In the genomic region with DNA sequence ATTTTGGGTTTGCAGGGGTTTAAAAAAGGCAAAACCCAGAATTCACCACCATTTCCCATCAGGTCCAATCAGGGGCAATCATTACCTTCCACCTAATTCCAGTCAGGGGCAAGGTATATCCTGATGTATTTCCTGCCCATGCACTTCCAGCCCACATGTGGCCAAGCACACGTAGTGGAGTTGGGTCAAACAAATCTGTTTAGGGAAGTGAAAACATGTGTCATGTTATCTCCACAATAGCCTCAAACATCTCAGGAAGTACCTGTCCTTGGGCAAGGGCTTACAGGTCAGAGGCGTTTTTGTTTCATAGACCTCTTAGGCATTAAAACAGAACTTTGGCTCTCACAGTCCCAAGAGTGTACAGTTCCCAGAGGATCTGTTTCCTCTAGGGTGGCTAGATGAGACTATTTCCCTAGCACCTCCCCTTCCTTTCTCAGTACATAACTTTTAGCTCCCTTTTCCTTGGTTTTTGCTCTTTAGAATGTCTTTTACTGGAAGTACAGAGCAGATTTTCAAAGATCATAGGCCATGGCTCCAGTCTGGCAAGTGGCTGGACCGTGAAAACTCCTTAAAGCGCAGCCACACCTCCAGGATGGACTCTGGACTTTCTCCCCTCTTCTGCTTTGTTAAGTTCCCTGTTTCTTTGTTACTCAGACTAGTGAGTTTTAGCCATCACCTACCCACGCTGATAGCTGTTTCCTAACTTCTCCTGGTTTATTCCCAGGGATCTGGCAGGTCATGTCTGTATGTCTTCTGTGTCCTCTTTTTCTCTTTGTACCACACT, we compare ENCODE assay signal across 27 mouse cellular contexts. TPM values are rescaled to one million over a fixed set of nuclear protein-coding genes. Genes with fewer than 3 reads are reported as not detected.
DNase-seq lines count a peak whose midpoint lies in the region; ATAC-seq and TF ChIP-seq lines count a peak whose summit lies in the region.
"Had no signal": no experiment of that assay in that cellular context is flagged by ENCODE, and none has a peak within 500 bp of the region (broad histone marks: within the 10 kb centered on the region; RNA-seq: fewer than 3 reads in every experiment).

No protein-coding gene starts in this region.

- TF ChIP-seq CTCF in intestine, postnatal 0 days (IDR thresholded peaks at IDR 0.05; ENCODE audit: low read depth): no peak
- TF ChIP-seq CTCF in kidney, postnatal 0 days (IDR thresholded peaks at IDR 0.05; ENCODE audit: low read depth): no peak

- no peaks in the 10 kb centered on the region for H3K36me3 ChIP-seq in intestine, postnatal 0 days (ENCODE audit: control insufficient read depth, insufficient read depth)
- H3K36me3 ChIP-seq in kidney, postnatal 0 days (ENCODE audit: insufficient read depth, low read length): no peaks in the 10 kb centered on the region
- H3K36me3 ChIP-seq in splenic B cell, adult 2 months (ENCODE audit: control insufficient read depth, insufficient read depth, low read length, poor library complexity, severe bottlenecking): no peaks in the 10 kb centered on the region
- H3K36me3 ChIP-seq: embryonic facial prominence, embryonic 15.5 days; heart, embryonic 10.5 days; hindbrain, embryonic 12.5 days had no signal

- no peaks in the 10 kb centered on the region for H3K9me3 ChIP-seq in intestine, postnatal 0 days (ENCODE audit: control insufficient read depth)
- no peaks in the 10 kb centered on the region for H3K9me3 ChIP-seq in kidney, postnatal 0 days (replicated peaks; ENCODE audit: low read length)
- H3K9me3 ChIP-seq: embryonic facial prominence, embryonic 15.5 days; heart, embryonic 10.5 days; hindbrain, embryonic 12.5 days; megakaryocyte, embryonic 14.5 days had no signal

- no peak overlapping the region for H3K9ac ChIP-seq in intestine, postnatal 0 days (ENCODE audit: low read depth, low read length)
- no peak overlapping the region for H3K9ac ChIP-seq in kidney, postnatal 0 days (ENCODE audit: low read depth, low read length)
- H3K9ac ChIP-seq: embryonic facial prominence, embryonic 15.5 days; hindbrain, embryonic 12.5 days had no signal

- H3K4me3 ChIP-seq in intestine, postnatal 0 days (ENCODE audit: low read depth, low read length): no peak overlapping the region
- H3K4me3 ChIP-seq in kidney, postnatal 0 days (replicated peaks; ENCODE audit: low read depth, low read length): no peak overlapping the region
- H3K4me3 ChIP-seq: embryonic facial prominence, embryonic 15.5 days; heart, embryonic 10.5 days; hindbrain, embryonic 12.5 days; left cerebral cortex, adult 2 months; megakaryocyte, embryonic 14.5 days had no signal

- no peak overlapping the region for H3K27ac ChIP-seq in intestine, postnatal 0 days (ENCODE audit: low read depth, low read length)
- no peak overlapping the region for H3K27ac ChIP-seq in kidney, postnatal 0 days
- H3K27ac ChIP-seq: embryonic facial prominence, embryonic 15.5 days; heart, embryonic 10.5 days; hindbrain, embryonic 12.5 days; left cerebral cortex, adult 2 months had no signal

- H3K27me3 ChIP-seq in intestine, postnatal 0 days (replicated peaks; ENCODE audit: control insufficient read depth, insufficient read depth, low read length): no peaks in the 10 kb centered on the region
- H3K27me3 ChIP-seq in kidney, postnatal 0 days (ENCODE audit: insufficient read depth, low read length): no peaks in the 10 kb centered on the region
- no peaks in the 10 kb centered on the region for H3K27me3 ChIP-seq in splenic B cell, adult 2 months (ENCODE audit: control insufficient read depth, insufficient read depth, low read length, poor library complexity, severe bottlenecking)
- H3K27me3 ChIP-seq: embryonic facial prominence, embryonic 15.5 days; hindbrain, embryonic 12.5 days had no signal

- DNase-seq in kidney, postnatal 0 days (ENCODE audit: low spot score): no peak
- DNase-seq in splenic B cell, adult 2 months (ENCODE audit: low read depth, low spot score): peak; percentile 2
- DNase-seq in thymus, postnatal 14 days: no peak
- no peak for DNase-seq in spleen, adult 12 weeks (ENCODE audit: low spot score)
- no peak for DNase-seq in embryo, embryonic 9.5 days (ENCODE audit: extremely low spot score)
- DNase-seq: adrenal gland, postnatal 25 days; cerebellum, adult 11 months; cerebellum, postnatal 10 days; embryo, embryonic 11 days; gastrocnemius, postnatal 36 days; heart, postnatal 10 days; left cerebral cortex, postnatal 4 days; liver had no signal

- ATAC-seq in granulocyte monocyte progenitor cell, adult 5-6 weeks (replicated peaks; ENCODE audit: poor library complexity, severe bottlenecking): peak; percentile 72
- ATAC-seq in intestine, postnatal 0 days: peak; percentile 66; the same call in 1 of the 2 replicates
- 0 out of 2 replicates have a peak, but pooled peaks have one; percentile 40 for ATAC-seq in kidney, postnatal 0 days (replicated peaks; ENCODE audit: low FRiP score, low read depth)
- ATAC-seq: forebrain, embryonic 16.5 days; lung, postnatal 0 days; Patski had no signal

- no peaks in the 10 kb centered on the region for H3K4me1 ChIP-seq in intestine, postnatal 0 days (replicated peaks; ENCODE audit: control insufficient read depth, insufficient read depth, low read length)
- H3K4me1 ChIP-seq in kidney, postnatal 0 days (replicated peaks; ENCODE audit: insufficient read depth, low read length): no peaks in the 10 kb centered on the region
- H3K4me1 ChIP-seq: embryonic facial prominence, embryonic 15.5 days; heart, embryonic 10.5 days; hindbrain, embryonic 12.5 days had no signal

- WGBS in intestine, postnatal 0 days: 48% methylated on average over 5 of the region's 5 CpGs
- WGBS in kidney, postnatal 0 days: 71% methylated on average over 5 of the region's 5 CpGs

- H3K4me2 ChIP-seq in intestine, postnatal 0 days (replicated peaks; ENCODE audit: low read depth): no peak overlapping the region
- H3K4me2 ChIP-seq in kidney, postnatal 0 days (ENCODE audit: low read length): no peak overlapping the region
- H3K4me2 ChIP-seq: embryonic facial prominence, embryonic 15.5 days; hindbrain, embryonic 12.5 days had no signal

RNA-seq across cellular contexts. Expression of gene Mmp20, which starts 22.6 kb away (rescaled TPM):
- not detected in 2 replicates for total RNA-seq in granulocyte monocyte progenitor cell, adult 5-6 weeks (2014; fragmentation: Nextera tagmentation)
- total RNA-seq in granulocyte monocyte progenitor cell, adult 5-6 weeks (2017): not detected in 2 replicates
- polyA plus RNA-seq in intestine, postnatal 0 days (2015; fragmentation: Nextera tagmentation; extraction: Ambion mirVana): 0.09 TPM in 1 of 2 replicates, not detected in the other
- 0.13 and 0.20 TPM in 2 replicates for polyA plus RNA-seq in kidney, postnatal 0 days (2015; fragmentation: Nextera tagmentation; extraction: Ambion mirVana)
- total RNA-seq: adrenal gland, postnatal 25 days; gastrocnemius, postnatal 36 days; heart, postnatal 10 days; left cerebral cortex, adult 2 months; left cerebral cortex, postnatal 4 days; midbrain, postnatal 0 days had no signal
- polyA plus RNA-seq: embryonic facial prominence, embryonic 15.5 days; forebrain, embryonic 16.5 days; heart, embryonic 10.5 days; hindbrain, embryonic 12.5 days; liver, embryonic 16.5 days; lung, postnatal 0 days; midbrain, postnatal 0 days; neural tube, embryonic 11.5 days; Patski had no signal

RNA-seq across cellular contexts. Expression of gene Mmp7, which starts 41.3 kb away (rescaled TPM):
- total RNA-seq in granulocyte monocyte progenitor cell, adult 5-6 weeks (2014; fragmentation: Nextera tagmentation): not detected in 2 replicates
- not detected in 2 replicates for total RNA-seq in granulocyte monocyte progenitor cell, adult 5-6 weeks (2017)
- polyA plus RNA-seq in intestine, postnatal 0 days (2015; fragmentation: Nextera tagmentation; extraction: Ambion mirVana): 7.1 and 8.8 TPM in 2 replicates
- polyA plus RNA-seq in kidney, postnatal 0 days (2015; fragmentation: Nextera tagmentation; extraction: Ambion mirVana): 0.32 TPM in 1 of 2 replicates, not detected in the other
- total RNA-seq: adrenal gland, postnatal 25 days; ES-E14; gastrocnemius, postnatal 36 days; heart, postnatal 10 days; left cerebral cortex, adult 2 months; left cerebral cortex, postnatal 4 days; midbrain, postnatal 0 days had no signal
- polyA plus RNA-seq: embryonic facial prominence, embryonic 15.5 days; forebrain, embryonic 16.5 days; heart, embryonic 10.5 days; hindbrain, embryonic 12.5 days; liver, embryonic 16.5 days; lung, postnatal 0 days; midbrain, postnatal 0 days; neural tube, embryonic 11.5 days; Patski had no signal
